Mouse (Mus musculus) megakaryocyte progenitor cell, adult 5-6 weeks (primary cell): ENCODE results near the gene Ggt1. TPM values are rescaled to one million over a fixed set of nuclear protein-coding genes. Genes with fewer than 3 reads are reported as not detected.

Source experiments
- ATAC-seq: replicated peaks from 2 replicates; pipeline ENCODE4 v1.8.0; 2016; ENCODE audit warnings: mild to moderate bottlenecking, moderate TSS enrichment, inconsistent platforms; ENCODE audit not compliant: poor library complexity
- total RNA-seq, 2 experiments: library from RNA; stranded (forward) in 1 of 2; stranded (reverse) in 1 of 2; fragments of 157-497, 149-512 nt in 1 of 2; fragments of 200-1000 nt in 1 of 2; gene quantifications; 2 replicates each; pipeline versions ENCODE4 v1.2.3 to v1.2.4; 2015 to 2017

Gene Ggt1
- total RNA-seq, 2 experiments from 2014 or later: not detected

GRCm38 (mm10) chr10:75570981-75571657 is 9.7 kb downstream of the Ggt1 start:
- ATAC-seq: no peak

DNA sequence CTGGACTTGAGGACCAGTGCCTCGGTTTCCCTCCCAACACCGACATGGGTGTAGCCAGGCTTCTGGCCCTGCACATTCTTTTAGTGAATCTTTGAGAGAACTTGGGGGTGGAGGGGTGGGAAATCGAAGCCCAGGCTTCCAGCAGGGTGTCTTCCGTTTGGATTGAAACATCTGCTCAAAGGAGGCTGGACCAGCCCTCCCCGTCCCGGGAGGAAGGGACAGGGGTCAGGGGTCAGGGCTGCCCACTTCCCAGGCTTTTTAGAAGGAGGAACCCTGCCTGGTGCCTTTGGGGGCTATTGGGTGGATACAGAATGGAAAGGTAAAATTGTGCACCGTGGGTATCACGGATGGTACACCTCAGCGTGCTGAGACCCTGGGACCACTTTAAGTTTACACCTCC is 10.5 kb downstream of the Ggt1 start:
- no peak for ATAC-seq

- no peak for ATAC-seq
Observed at GRCm38 (mm10) chr10:75573181-75573580, 11.8 kb downstream of the Ggt1 start.

DNA sequence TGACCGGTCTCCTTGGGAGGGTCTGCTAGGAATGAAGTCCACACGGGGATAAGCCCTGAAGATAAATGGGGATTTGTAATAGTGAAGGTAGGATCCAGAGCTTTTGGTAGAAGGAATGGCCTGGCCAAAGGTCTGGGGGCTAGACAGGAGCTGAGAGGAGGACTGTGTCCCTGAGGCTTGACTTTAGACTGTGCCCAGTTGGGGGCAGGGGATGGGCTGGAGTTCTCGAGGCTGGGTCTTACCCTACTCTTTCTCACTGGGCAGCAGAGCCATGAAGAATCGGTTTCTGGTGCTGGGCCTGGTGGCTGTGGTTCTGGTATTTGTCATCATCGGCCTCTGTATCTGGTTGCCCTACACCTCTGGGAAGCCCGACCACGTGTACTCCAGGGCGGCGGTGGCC is 12.6 kb downstream of the Ggt1 start:
- ATAC-seq: no peak

GRCm38 (mm10) chr10:75579129-75579528 is 17.7 kb downstream of the Ggt1 start:
- no peak for ATAC-seq

DNA sequence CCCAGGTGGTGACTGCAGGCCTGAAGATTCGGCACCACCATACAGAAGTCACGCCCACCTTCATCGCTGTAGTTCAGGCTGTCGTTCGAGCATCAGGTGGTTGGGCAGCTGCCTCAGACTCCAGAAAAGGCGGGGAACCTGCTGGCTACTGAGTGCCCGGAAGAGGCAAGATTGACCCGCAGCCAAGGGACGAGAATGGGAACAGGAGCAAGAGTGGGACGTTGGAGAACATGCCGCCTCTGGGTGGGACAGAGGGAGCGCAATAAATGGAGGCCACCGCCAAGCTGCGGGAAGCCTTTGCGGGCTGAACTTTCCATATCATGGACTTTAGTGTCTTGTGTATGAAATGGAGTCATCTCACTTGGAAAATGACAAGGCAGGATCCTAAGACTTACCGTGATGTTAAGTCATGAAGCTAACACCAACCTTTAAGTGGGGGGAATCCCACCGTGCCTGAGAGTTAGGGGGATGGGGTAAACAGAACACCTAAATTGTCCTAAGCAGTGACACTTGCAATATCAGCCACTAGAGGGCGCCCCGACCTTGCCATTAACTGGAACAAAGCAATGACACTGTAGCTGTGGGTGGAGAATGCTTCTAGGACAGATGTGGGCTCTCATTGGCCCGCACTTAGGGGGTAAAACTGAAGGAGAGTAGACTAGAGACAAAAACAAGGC is 24.6 kb downstream of the Ggt1 start:
- ATAC-seq: peak; percentile 82

- no peak for ATAC-seq
Observed at GRCm38 (mm10) chr10:75586553-75586879, 25.1 kb downstream of the Ggt1 start.

- no peak for ATAC-seq
Observed at GRCm38 (mm10) chr10:75587781-75588180, 26.4 kb downstream of the Ggt1 start.

- ATAC-seq: no peak
Observed at GRCm38 (mm10) chr10:75588336-75588735, 26.9 kb downstream of the Ggt1 start.

DNA sequence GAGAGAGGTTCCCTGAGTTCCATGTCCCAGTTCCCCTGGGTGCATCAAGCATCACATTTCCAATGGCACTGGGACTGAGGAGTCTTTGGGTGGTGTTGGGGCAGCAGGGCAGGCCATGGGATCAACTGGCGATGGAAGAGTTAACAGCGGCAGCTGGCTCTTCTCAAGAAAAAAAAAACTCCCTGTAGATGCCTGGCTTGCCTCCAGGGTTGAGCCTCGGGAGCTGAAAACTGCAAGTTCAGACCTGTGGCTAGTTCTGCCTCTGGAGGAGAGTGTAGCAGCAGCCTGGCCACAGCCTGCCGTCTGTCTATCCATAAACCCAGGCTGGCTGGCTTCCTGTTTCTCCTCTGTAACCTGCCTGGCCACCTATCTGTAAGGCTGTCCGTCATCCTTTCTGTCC is 27.7 kb downstream of the Ggt1 start, which contains the start of gene Ggt5:
Gene Ggt5 (plus strand): TSS at position 212 of the 400 bp plus-strand sequence.
- ATAC-seq: peak; percentile 23

GRCm38 (mm10) chr10:75589651-75590050 is 28.2 kb downstream of the Ggt1 start:
- ATAC-seq: peak; percentile 19

- ATAC-seq: peak; percentile 80
Observed at GRCm38 (mm10) chr10:75591211-75591894, 29.9 kb downstream of the Ggt1 start.

- ATAC-seq: no peak
Observed at GRCm38 (mm10) chr10:75592585-75592984, 31.2 kb downstream of the Ggt1 start.

GRCm38 (mm10) chr10:75595981-75596380 is 34.6 kb downstream of the Ggt1 start:
- peak; percentile 33 for ATAC-seq

DNA sequence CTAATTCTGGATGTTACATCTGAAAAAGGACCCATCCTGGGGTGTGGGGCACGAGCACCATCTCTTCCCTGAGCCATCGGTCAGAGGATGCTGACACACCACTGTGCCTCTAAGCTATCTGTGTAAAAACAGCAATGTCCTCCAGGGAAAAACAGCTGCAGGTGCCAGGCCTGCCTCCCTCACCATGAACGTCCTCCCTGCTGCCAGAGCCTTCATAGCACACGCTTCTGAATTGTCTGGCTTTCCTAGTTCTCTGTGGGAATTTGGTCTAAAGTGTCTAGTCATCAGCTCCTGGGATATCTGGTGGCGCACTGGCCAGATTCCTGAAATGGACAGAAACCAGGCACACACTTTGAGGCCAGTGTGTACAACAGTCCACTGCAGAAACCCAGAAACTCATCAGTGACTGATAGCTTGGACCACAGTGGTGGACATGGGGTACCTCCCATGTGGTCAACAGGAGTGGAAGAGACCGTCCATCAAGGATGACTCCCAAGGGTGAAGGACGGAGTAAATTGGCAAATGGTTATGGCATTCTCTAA is 38.9 kb downstream of the Ggt1 start:
- no peak for ATAC-seq

DNA sequence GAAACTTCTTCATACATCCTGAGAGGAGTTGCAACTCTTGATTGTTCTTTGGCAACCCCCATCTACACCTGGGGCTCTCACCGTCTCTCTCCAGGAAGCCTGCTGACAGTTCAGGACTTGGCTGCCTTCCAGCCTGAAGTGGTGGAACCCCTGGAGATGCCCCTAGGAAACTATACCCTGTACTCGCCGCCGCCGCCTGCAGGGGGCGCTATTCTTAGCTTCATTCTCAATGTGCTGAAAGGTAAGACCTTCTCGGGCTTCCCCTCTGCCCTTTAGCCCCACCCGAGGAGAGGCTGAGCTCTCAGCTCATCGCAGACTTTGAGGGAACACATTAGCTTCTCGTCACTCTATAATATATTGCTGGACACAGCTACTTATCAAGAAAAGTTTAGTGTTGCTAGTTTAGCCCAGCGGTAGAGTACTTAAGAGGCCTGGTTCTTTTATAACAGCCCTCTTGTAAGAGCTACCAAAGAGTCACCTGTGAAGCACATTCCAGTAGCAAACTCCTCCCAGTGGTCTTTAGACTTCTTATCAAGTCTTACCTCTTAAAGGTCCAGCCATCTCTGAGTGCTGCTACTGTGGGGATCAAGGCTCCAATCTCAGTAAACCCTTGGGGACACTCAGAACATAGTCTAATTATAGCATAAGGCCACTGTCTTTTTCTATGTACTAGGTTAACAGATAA is 43.9 kb downstream of the Ggt1 start:
- ATAC-seq: no peak

DNA sequence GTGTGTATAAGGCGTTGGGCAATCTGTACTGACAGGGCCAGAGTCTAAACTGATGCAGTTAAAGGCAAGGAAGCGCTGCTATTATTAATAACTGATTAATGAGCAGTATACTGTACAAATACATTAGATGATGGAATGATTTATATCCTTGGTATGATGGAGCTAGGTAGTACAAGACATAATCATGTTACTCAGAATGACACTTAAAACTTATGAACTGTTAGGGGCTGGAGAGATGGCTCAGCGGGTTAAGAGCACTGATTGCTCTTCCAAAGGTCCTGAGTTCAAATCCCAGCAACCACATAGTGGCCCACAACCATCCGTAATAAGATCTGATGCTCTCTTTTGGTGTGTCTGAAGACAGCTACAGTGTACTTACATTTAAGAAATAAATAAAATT is 45.8 kb downstream of the Ggt1 start:
- no peak for ATAC-seq

GRCm38 (mm10) chr10:75608975-75609374 is 47.6 kb downstream of the Ggt1 start:
- ATAC-seq: no peak

DNA sequence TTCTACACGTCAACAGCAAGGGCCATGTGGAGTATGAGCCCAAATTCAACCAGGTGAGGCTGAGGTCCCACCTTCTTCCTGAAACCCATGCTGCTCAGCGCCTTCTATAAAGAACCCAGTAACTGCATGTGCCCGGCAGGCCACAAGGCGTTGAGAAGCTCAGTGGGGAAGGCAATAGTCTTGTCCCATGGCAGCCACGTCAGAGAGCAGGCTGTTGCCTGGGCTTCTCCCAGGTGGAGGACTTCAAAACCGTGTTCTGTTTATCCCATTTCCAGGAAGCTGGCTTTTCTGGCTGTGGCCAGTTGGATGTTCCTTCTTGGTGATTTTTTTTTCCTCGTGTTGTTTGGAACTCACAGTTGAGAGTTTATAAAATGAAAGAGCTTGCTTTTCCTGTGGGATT is 49.1 kb downstream of the Ggt1 start:
- ATAC-seq: no peak

- ATAC-seq: no peak
Observed at GRCm38 (mm10) chr10:75616044-75616443, 54.6 kb downstream of the Ggt1 start.

- no peak for ATAC-seq
Observed at GRCm38 (mm10) chr10:75620818-75621217, 59.4 kb downstream of the Ggt1 start.
